Mouse (Mus musculus): ENCODE measurements around the gene Slc16a4. TPM values are rescaled to one million over a fixed set of nuclear protein-coding genes. Genes with fewer than 3 reads are reported as not detected.

Gene Slc16a4
- polyA plus RNA-seq, 1 experiment from 2014 or later, result 4.0 TPM

Other genes with a start within 250 kb of the Slc16a4 start
- gene Kcna2, start 190.1 kb upstream of the Slc16a4 start, polyA plus RNA-seq (2014; fragmentation: Nextera tagmentation; extraction: Ambion mirVana), result 0.21 and 0.32 TPM in 2 replicates
- gene Kcna10, start 108.2 kb upstream of the Slc16a4 start, polyA plus RNA-seq (2014; fragmentation: Nextera tagmentation; extraction: Ambion mirVana), result not detected in 2 replicates
- not detected in 2 replicates for gene Cym, start 69.5 kb upstream of the Slc16a4 start, polyA plus RNA-seq (2014; fragmentation: Nextera tagmentation; extraction: Ambion mirVana)
- gene A630076J17Rik, start 60.6 kb upstream of the Slc16a4 start, polyA plus RNA-seq (2014; fragmentation: Nextera tagmentation; extraction: Ambion mirVana), result not detected in 2 replicates
- gene Prok1, start 51.5 kb upstream of the Slc16a4 start, polyA plus RNA-seq (2014; fragmentation: Nextera tagmentation; extraction: Ambion mirVana), result 0.06 TPM in 1 of 2 replicates, not detected in the other
- 203 TPM in 2 replicates for gene Lamtor5, start 12.4 kb upstream of the Slc16a4 start, polyA plus RNA-seq (2014; fragmentation: Nextera tagmentation; extraction: Ambion mirVana)
- 16.3 and 19.5 TPM in 2 replicates for gene Rbm15, start 42.4 kb downstream of the Slc16a4 start, polyA plus RNA-seq (2014; fragmentation: Nextera tagmentation; extraction: Ambion mirVana)
- gene Kcnc4, start 168.3 kb downstream of the Slc16a4 start, polyA plus RNA-seq (2014; fragmentation: Nextera tagmentation; extraction: Ambion mirVana), result 0.22 and 0.25 TPM in 2 replicates
- gene Slc6a17, start 226.8 kb downstream of the Slc16a4 start, polyA plus RNA-seq (2014; fragmentation: Nextera tagmentation; extraction: Ambion mirVana), result 1.9 and 3.5 TPM in 2 replicates

Data from hindbrain, embryonic 11.5 days (tissue).